Mouse (Mus musculus): ENCODE measurements around the gene 2310022A10Rik. TPM values are rescaled to one million over a fixed set of nuclear protein-coding genes. Genes with fewer than 3 reads are reported as not detected.

The 2310022A10Rik gene
- polyA plus RNA-seq, 1 experiment from 2014 or later: 30.9 TPM

- 93% methylated on average over 14 of the region's 14 CpGs for WGBS
- H3K4me1 ChIP-seq (replicated peaks): no peaks in the 10 kb centered on the region
- H3K9ac ChIP-seq: no peak overlapping the region
- no peaks in the 10 kb centered on the region for H3K9me3 ChIP-seq
- H3K4me3 ChIP-seq: no peak overlapping the region
- H3K4me2 ChIP-seq: no peak overlapping the region
- ATAC-seq (ENCODE audit: low read depth): no peak
- H3K36me3 ChIP-seq: peaks cover 88% of the 10 kb centered on the region
- no peaks in the 10 kb centered on the region for H3K27me3 ChIP-seq
- H3K27ac ChIP-seq (replicated peaks): no peak overlapping the region
Observed at GRCm38 (mm10) chr7:27574124-27574880, 21.3 kb downstream of the 2310022A10Rik start.

GRCm38 (mm10) chr7:27576914-27577313 lies 23.9 kb downstream of the 2310022A10Rik start:
- Histone ChIP-seq H3K36me3 (peaks cover 92% of the 10 kb centered on the region), H3K4me3 (no peak overlapping the region), H3K9me3 (no peaks in the 10 kb centered on the region), H3K9ac (no peak overlapping the region), H3K4me2 (no peak overlapping the region), H3K27ac (replicated peaks) (no peak overlapping the region), H3K27me3 (no peaks in the 10 kb centered on the region), H3K4me1 (replicated peaks) (no peaks in the 10 kb centered on the region)
- WGBS: 73% methylated on average over 6 of the region's 6 CpGs
- no peak for ATAC-seq (ENCODE audit: low read depth)

- H3K4me1 ChIP-seq (replicated peaks): no peaks in the 10 kb centered on the region
- H3K27ac ChIP-seq (replicated peaks): no peak overlapping the region
- H3K27me3 ChIP-seq: no peaks in the 10 kb centered on the region
- no peak overlapping the region for H3K4me2 ChIP-seq
- no peak for ATAC-seq (ENCODE audit: low read depth)
- no peaks in the 10 kb centered on the region for H3K9me3 ChIP-seq
- H3K4me3 ChIP-seq: no peak overlapping the region
- no peak overlapping the region for H3K9ac ChIP-seq
- H3K36me3 ChIP-seq: peaks cover 92% of the 10 kb centered on the region
- WGBS: 92% methylated on average over 6 of the region's 6 CpGs
Observed at GRCm38 (mm10) chr7:27577589-27577988, 24.6 kb downstream of the 2310022A10Rik start.

GRCm38 (mm10) chr7:27578465-27578864 lies 25.4 kb downstream of the 2310022A10Rik start:
- Histone ChIP-seq H3K27me3 (no peaks in the 10 kb centered on the region), H3K36me3 (peaks cover 96% of the 10 kb centered on the region), H3K9me3 (no peaks in the 10 kb centered on the region), H3K27ac (replicated peaks) (no peak overlapping the region), H3K9ac (no peak overlapping the region), H3K4me3 (no peak overlapping the region), H3K4me1 (replicated peaks) (no peaks in the 10 kb centered on the region), H3K4me2 (no peak overlapping the region)
- ATAC-seq (ENCODE audit: low read depth): no peak
- WGBS: 82% methylated on average over 7 of the region's 7 CpGs

GRCm38 (mm10) chr7:27580380-27581174 lies 27.5 kb downstream of the 2310022A10Rik start:
- no peaks in the 10 kb centered on the region for H3K4me1 ChIP-seq (replicated peaks)
- H3K27me3 ChIP-seq: no peaks in the 10 kb centered on the region
- no peak overlapping the region for H3K9ac ChIP-seq
- no peak overlapping the region for H3K4me3 ChIP-seq
- no peak overlapping the region for H3K27ac ChIP-seq (replicated peaks)
- H3K4me2 ChIP-seq: no peak overlapping the region
- H3K36me3 ChIP-seq: peaks cover 93% of the 10 kb centered on the region
- no peak for ATAC-seq (ENCODE audit: low read depth)
- H3K9me3 ChIP-seq: no peaks in the 10 kb centered on the region
- 90% methylated on average over 14 of the region's 14 CpGs for WGBS

GRCm38 (mm10) chr7:27586861-27587260 lies 33.8 kb downstream of the 2310022A10Rik start:
- Histone ChIP-seq H3K9me3 (no peaks in the 10 kb centered on the region), H3K27ac (replicated peaks) (no peak overlapping the region), H3K4me1 (replicated peaks) (no peaks in the 10 kb centered on the region), H3K4me2 (no peak overlapping the region), H3K36me3 (peaks cover 32% of the 10 kb centered on the region), H3K9ac (no peak overlapping the region), H3K4me3 (no peak overlapping the region), H3K27me3 (no peaks in the 10 kb centered on the region)
- whole genome bisulfite sequencing: 73% methylated on average over 2 of the region's 2 CpGs
- no peak for ATAC-seq (ENCODE audit: low read depth)

- H3K9ac ChIP-seq: no peak overlapping the region
- WGBS: 86% methylated on average over 2 of the region's 2 CpGs
- no peak for ATAC-seq (ENCODE audit: low read depth)
Observed at GRCm38 (mm10) chr7:27587741-27588140, 34.7 kb downstream of the 2310022A10Rik start.

GRCm38 (mm10) chr7:27590088-27590487 lies 37.1 kb downstream of the 2310022A10Rik start:
- 94% methylated on average over 4 of the region's 4 CpGs for WGBS
- ATAC-seq (ENCODE audit: low read depth): no peak
- Histone ChIP-seq H3K9me3 (no peaks in the 10 kb centered on the region), H3K4me2 (no peak overlapping the region), H3K27me3 (no peaks in the 10 kb centered on the region), H3K4me1 (replicated peaks) (peaks cover 16% of the 10 kb centered on the region), H3K9ac (no peak overlapping the region), H3K36me3 (peaks cover 7% of the 10 kb centered on the region; the same call in 1 of the 2 replicates), H3K4me3 (no peak overlapping the region), H3K27ac (replicated peaks) (no peak overlapping the region)

More at GRCm38 (mm10) chr7:27587741-27588140, 34.7 kb downstream of the 2310022A10Rik start:
- H3K4me2 ChIP-seq: no peak overlapping the region
- peaks cover 3% of the 10 kb centered on the region for H3K4me1 ChIP-seq (replicated peaks)
- peaks cover 24% of the 10 kb centered on the region for H3K36me3 ChIP-seq
- no peak overlapping the region for H3K4me3 ChIP-seq
- no peak overlapping the region for H3K27ac ChIP-seq (replicated peaks)
- H3K9me3 ChIP-seq: no peaks in the 10 kb centered on the region
- H3K27me3 ChIP-seq: no peaks in the 10 kb centered on the region

- Histone ChIP-seq H3K9ac (peak overlapping the region; percentile 63), H3K27ac (replicated peaks) (peak overlapping the region; percentile 99), H3K4me3 (peak overlapping the region; percentile 71), H3K36me3 (peaks cover 3% of the 10 kb centered on the region; the same call in 1 of the 2 replicates), H3K4me2 (peak overlapping the region; percentile 55), H3K27me3 (no peaks in the 10 kb centered on the region), H3K4me1 (replicated peaks) (peaks cover 17% of the 10 kb centered on the region), H3K9me3 (no peaks in the 10 kb centered on the region)
- ATAC-seq (ENCODE audit: low read depth): peak; percentile 1; the same call in 1 of the 2 replicates
- 61% methylated on average over 4 of the region's 4 CpGs for WGBS
Observed at GRCm38 (mm10) chr7:27590566-27591213, 37.7 kb downstream of the 2310022A10Rik start.

- peak within 1 kb of the TSS; percentile 71 for H3K4me3 ChIP-seq
- no peaks in the 10 kb centered on the region for H3K9me3 ChIP-seq
- H3K9ac ChIP-seq: peak within 1 kb of the TSS; percentile 91
- WGBS: under 1% methylated on average over 63 of the region's 71 CpGs
- no peaks in the 10 kb centered on the region for H3K27me3 ChIP-seq
- peak within 1 kb of the TSS; percentile 99 for H3K27ac ChIP-seq (replicated peaks)
- peak; percentile 96 for ATAC-seq (ENCODE audit: low read depth)
- H3K4me2 ChIP-seq: peak within 1 kb of the TSS; percentile 68
- peaks cover 24% of the 10 kb centered on the region for H3K4me1 ChIP-seq (replicated peaks)
- peaks cover 3% of the 10 kb centered on the region; the same call in 1 of the 2 replicates for H3K36me3 ChIP-seq
Observed at GRCm38 (mm10) chr7:27591266-27592216, 38.5 kb downstream of the 2310022A10Rik start, which contains the start of gene Akt2. Akt2 (plus strand) TSS chr7:27591552.

Data from neural tube, embryonic 13.5 days (tissue).